Mouse (Mus musculus): ENCODE measurements around the gene Atp1b4. TPM values are rescaled to one million over a fixed set of nuclear protein-coding genes. Genes with fewer than 3 reads are reported as not detected.
"Not testable (repeated sequence)": the region's sequence is repeated elsewhere in the genome, so short reads cannot be mapped to it uniquely, and the experiment has no call there.

The Atp1b4 gene
- 0.12 TPM in 1 of 2 replicates, not detected in the other for total RNA-seq (2017)

- ATAC-seq (ENCODE audit: extremely low read depth, insufficient number of reproducible peaks, low FRiP score, poor library complexity, severe bottlenecking), result no peak
Observed at GRCm38 (mm10) chrX:38315884-38316283, at the start of gene Atp1b4. Atp1b4 (plus strand) TSS chrX:38316184.

DNA sequence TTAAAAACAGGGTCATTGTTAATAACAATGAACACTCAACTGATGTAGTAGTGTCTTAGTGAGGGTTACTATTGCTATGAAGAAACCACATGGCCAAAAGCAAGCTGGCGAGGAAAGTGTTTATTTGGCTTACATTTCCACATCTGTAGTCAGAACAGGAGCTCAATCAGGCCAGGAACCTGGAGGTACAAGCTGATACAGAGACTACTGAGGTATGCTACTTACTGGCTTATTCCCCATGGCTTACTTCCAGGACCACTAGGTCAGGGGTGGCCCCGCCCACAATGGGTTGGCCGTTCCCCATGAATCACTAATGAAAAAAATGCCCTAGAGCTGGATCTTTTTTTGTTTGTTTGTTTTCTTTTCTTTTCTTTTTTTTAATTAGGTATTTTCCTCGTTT is 7.4 kb upstream of the Atp1b4 start:
- ATAC-seq (ENCODE audit: extremely low read depth, insufficient number of reproducible peaks, low FRiP score, poor library complexity, severe bottlenecking), result no peak

- ATAC-seq (ENCODE audit: extremely low read depth, insufficient number of reproducible peaks, low FRiP score, poor library complexity, severe bottlenecking), result no peak
Observed at GRCm38 (mm10) chrX:38311054-38311453, 4.9 kb upstream of the Atp1b4 start.

DNA sequence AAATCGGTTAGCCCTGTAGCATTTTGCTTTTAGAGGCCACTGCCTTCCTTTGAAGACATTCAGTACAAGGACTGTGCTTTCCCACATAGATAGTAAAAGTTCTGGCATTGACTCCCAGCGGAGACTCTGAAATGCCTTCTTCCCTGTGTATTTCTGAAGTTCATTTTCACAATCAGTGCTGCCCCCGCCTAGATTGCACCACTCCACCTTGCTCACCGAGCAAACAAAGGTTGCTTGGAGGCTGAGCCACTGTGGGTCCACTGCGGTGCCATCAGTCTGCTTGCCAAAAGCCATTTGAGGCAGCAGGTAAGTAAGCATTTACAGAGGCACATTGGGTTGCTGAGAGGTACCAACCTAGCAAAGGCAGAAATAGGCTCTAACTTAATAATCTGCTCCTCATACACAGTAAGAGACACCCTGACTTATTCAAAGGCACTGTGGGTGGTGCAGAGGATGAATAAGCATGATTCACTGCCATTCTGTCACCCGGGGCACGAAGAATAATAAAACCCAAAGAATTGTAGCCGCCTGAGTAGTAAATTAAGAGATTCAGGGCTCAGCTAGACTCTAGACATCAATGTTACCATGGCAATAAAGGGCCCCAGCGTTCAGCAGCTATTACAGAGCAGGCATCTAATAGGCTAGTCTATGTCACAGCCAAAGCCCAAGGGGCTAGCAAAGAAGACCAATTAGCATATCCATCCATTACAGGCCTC is 2.9 kb upstream of the Atp1b4 start:
- no peak for ATAC-seq (ENCODE audit: extremely low read depth, insufficient number of reproducible peaks, low FRiP score, poor library complexity, severe bottlenecking)

DNA sequence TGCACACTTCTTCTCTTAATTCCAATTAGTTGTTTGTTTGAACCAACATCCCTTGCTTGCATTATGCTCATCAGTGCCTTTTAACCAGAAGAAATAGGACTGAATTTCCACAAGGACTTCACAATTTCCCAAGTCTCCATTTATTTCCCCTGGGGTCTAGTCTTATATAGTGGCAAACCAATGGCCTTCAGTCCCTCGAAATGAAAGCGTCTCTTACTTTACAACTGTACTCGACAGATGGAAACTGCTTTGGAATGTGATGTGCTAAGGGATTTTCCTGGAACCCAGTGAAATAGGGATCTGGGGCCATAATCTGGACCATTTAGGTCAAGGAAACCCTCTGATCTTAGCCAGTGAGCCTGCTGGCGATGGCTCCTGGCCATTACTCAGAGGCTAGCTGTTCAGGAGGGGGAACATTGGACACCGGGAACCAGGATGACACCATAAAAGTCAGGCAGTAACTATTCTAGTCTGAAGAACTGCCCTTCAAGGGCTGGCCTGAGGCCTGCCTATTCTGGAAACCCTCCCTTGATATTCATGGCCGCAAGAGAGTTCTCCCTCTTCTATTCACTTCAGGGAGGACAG is 2.3 kb upstream of the Atp1b4 start:
- no peak for ATAC-seq (ENCODE audit: extremely low read depth, insufficient number of reproducible peaks, low FRiP score, poor library complexity, severe bottlenecking)

DNA sequence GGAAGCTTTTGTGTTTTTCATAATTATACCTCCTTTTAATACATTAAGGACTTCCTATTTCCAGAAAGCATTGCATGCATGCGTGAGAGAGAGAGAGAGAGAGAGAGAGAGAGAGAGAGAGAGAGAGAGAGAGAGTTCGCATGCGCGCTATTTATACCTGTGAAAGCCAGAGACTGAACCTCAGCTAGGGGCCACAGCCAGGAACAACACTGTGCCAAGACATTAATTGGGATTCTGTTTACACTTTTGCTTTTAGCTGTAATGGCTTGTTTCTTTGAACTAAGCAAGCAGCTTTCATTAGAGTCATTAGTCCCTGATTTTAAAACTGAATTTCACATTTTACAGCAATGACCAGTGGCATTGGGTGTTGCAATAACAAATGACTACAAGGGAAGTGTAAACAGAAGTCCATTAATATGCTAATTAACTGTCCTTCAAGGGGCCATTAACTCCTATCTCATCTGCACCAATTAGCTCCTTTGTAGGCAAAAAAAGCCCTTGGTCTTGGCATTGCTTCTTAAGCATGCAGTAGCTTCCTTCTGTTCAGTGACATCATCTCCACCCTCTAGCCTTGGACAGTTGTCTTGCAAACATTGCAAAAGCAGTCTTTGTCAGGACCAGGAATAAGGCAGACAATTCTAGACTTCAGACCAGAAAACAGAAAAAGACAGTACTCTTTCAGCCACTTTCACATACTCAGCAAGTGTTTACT is 14.9 kb downstream of the Atp1b4 start:
- no peak for ATAC-seq (ENCODE audit: extremely low read depth, insufficient number of reproducible peaks, low FRiP score, poor library complexity, severe bottlenecking)

GRCm38 (mm10) chrX:38334329-38335279 is 18.6 kb downstream of the Atp1b4 start:
- ATAC-seq (ENCODE audit: extremely low read depth, insufficient number of reproducible peaks, low FRiP score, poor library complexity, severe bottlenecking), result no peak

DNA sequence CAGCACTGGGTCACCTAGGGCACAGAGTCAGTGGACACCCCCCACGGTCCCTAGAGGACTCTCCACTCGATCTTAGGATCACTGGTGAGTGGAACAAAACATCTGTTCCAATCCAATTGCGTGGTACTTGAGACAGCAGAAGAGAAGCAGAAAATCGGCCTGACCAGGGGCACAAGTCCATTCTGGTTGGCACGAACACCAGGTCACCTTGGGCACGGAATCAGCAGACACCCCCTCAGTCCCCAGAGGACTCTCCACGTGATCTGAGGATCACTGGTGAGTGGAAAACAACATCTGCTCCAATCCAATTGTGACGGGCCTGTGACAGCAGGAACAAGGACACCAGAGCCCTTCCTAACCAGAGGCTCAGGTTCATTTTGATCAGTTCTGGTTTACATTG is 46.0 kb downstream of the Atp1b4 start:
- no peak for ATAC-seq (ENCODE audit: extremely low read depth, insufficient number of reproducible peaks, low FRiP score, poor library complexity, severe bottlenecking)

DNA sequence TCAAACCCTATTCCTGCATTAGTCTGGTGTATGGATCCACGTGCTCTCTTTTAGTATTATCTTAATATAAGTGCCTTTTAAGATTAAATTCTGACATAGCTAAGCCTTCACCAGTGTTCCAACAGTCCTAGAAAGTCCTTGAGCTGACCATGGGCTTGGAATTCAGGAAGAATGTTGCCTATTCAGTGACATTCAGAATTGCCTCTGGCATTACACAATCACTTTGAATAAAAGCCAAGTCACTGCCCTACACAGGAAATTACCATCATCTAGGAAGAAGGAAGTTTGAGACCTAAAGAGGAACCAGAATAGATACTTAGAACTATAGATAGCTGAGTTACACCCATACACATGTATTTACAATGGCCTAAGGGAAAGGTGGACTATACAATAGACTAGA is 48.6 kb downstream of the Atp1b4 start:
- ATAC-seq (ENCODE audit: extremely low read depth, insufficient number of reproducible peaks, low FRiP score, poor library complexity, severe bottlenecking), result not testable (repeated sequence)

GRCm38 (mm10) chrX:38373169-38373568 is 57.2 kb downstream of the Atp1b4 start:
- ATAC-seq (ENCODE audit: extremely low read depth, insufficient number of reproducible peaks, low FRiP score, poor library complexity, severe bottlenecking), result not testable (repeated sequence)

Other genes starting within 250 kb of the Atp1b4 start
- not detected in 2 replicates for gene Rhox10, start 249.7 kb upstream of the Atp1b4 start, total RNA-seq (2017)
- gene Rhox11, start 231.0 kb upstream of the Atp1b4 start, total RNA-seq (2017), result not detected in 2 replicates
- gene Rhox12, start 205.3 kb upstream of the Atp1b4 start, total RNA-seq (2017), result not detected in 2 replicates
- not detected in 2 replicates for gene Rhox13, start 195.0 kb upstream of the Atp1b4 start, total RNA-seq (2017)
- gene Zbtb33, start 126.4 kb upstream of the Atp1b4 start, total RNA-seq (2017), result 31.8 and 36.2 TPM in 2 replicates
- 0.35 TPM in 1 of 2 replicates, not detected in the other for gene Tmem255a, start 63.7 kb upstream of the Atp1b4 start, total RNA-seq (2017)
- 179 and 194 TPM in 2 replicates for gene Lamp2, start 140.3 kb downstream of the Atp1b4 start, total RNA-seq (2017)